Mouse (Mus musculus) monocyte, adult 5-6 weeks (primary cell): ENCODE results near the gene Crim1. TPM values are rescaled to one million over a fixed set of nuclear protein-coding genes. Genes with fewer than 3 reads are reported as not detected.

Experiments
- ATAC-seq: fragments of 153-309, 156-312 bp; replicated peaks from 2 replicates; pipeline ENCODE4 v1.8.0; 2017; ENCODE audit warnings: mild to moderate bottlenecking; ENCODE audit not compliant: low TSS enrichment, insufficient number of reproducible peaks, severe bottlenecking, poor library complexity, low FRiP score
- total RNA-seq: library from RNA; stranded (forward); fragments of 200-1000, 200-491, 200-594 nt; gene quantifications from 3 replicates; pipeline ENCODE4 v1.2.3, GENCODE M21; 2017

Gene Crim1
- total RNA-seq, 1 experiment from 2014 or later = 10.1 TPM

GRCm38 (mm10) chr17:78425026-78425425, 225.0 kb downstream of the Crim1 start:
- no peak for ATAC-seq

Other genes starting within 250 kb of the Crim1 start
- 23.6 to 33.0 TPM (median 29.8 TPM) in 3 replicates for gene Fez2, start 217.9 kb downstream of the Crim1 start, total RNA-seq